Mouse (Mus musculus) C2C12 (cell line): ENCODE results near the gene Defb47. TPM values are rescaled to one million over a fixed set of nuclear protein-coding genes. Genes with fewer than 3 reads are reported as not detected.

Experiments used
- H3K27me3 ChIP-seq: one replicate; pipeline ENCODE4 v1.6.1; 2011; ENCODE audit not compliant: control insufficient read depth, insufficient read depth, insufficient read length
- H3K36me3 ChIP-seq: one replicate; pipeline ENCODE4 v1.6.1; 2011; ENCODE audit not compliant: control insufficient read depth, insufficient read depth
- H3K4me3 ChIP-seq: one replicate; pipeline ENCODE4 v1.5.1; 2011; ENCODE audit warnings: mild to moderate bottlenecking, control low read depth; ENCODE audit not compliant: poor library complexity, insufficient read depth, severe bottlenecking
- H3K79me2 ChIP-seq: one replicate; pipeline ENCODE4 v1.6.1; 2011; ENCODE audit not compliant: control insufficient read depth, insufficient read depth
- H3K79me3 ChIP-seq: one replicate; pipeline ENCODE4 v1.6.1; 2011; ENCODE audit warnings: low read depth, control low read depth
- H3ac ChIP-seq: one replicate; pipeline ENCODE3; 2011; ENCODE audit warnings: low read depth; ENCODE audit not compliant: control insufficient read depth, insufficient read length
- CTCF ChIP-seq: IDR thresholded peaks from one replicate; pipeline ENCODE4 v1.5.1; 2011; ENCODE audit not compliant: control insufficient read depth, insufficient read depth, insufficient read length
- MAX ChIP-seq: IDR thresholded peaks from one replicate; pipeline ENCODE4 v1.6.1; 2011; ENCODE audit warnings: mild to moderate bottlenecking, control low read depth
- MYOD1 ChIP-seq: IDR thresholded peaks from one replicate; pipeline ENCODE4 v1.6.1; 2011; ENCODE audit warnings: low read depth; ENCODE audit not compliant: control insufficient read depth, insufficient read length
- MYOG ChIP-seq: IDR thresholded peaks from one replicate; pipeline ENCODE4 v1.6.1; 2011; ENCODE audit not compliant: control insufficient read depth, insufficient read length; ENCODE audit errors: extremely low read depth
- polyA plus RNA-seq: library from polyadenylated mRNA; unstranded; fragments of >200 nt; fragmentation: generic; extraction: Trizol; gene quantifications from one replicate; pipeline ENCODE4 v1.2.1, GENCODE M21; 2012; ENCODE audit warnings: missing spikeins

Defb47 gene
- polyA plus RNA-seq, 1 experiment = 1.1 TPM

DNA sequence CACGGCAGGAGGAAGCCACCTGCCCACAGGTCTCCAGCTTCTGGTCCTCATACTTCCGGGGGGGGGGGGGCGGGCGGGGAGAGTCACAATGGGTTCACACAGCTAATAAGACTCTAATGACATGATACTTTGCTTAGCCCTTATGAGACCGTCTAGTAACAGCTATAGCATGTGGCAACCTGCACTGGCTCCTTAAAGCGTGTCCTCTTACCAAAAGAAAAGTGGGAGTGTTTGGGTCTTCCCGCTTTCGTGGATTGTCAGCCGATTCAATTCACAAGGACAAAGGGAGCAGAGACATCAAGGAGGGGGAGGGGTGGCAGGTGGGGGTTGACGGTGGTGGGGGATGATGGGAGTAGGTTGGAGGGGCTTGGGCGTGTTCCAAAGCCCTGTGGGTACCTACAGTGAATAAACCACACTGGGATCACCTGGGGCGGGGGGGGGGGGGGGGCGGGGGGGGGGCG, 52.1 kb downstream of the Defb47 start, which contains the start of gene Defb30:
Gene Defb30, minus strand, starts transcription at position 51 of the 461 bp plus-strand sequence.
- H3K79me3 ChIP-seq = no peaks in the 10 kb centered on the region
- no peaks in the 10 kb centered on the region for H3K27me3 ChIP-seq
- no peaks in the 10 kb centered on the region for H3K79me2 ChIP-seq
- H3ac ChIP-seq = no peak within 1 kb of the TSS
- H3K36me3 ChIP-seq = no peaks in the 10 kb centered on the region
- H3K4me3 ChIP-seq = no peak within 1 kb of the TSS
- TF ChIP-seq CTCF = no peak
- TF ChIP-seq MAX = no peak
- no peak for TF ChIP-seq MYOG
- no peak for TF ChIP-seq MYOD1

Other genes starting within 250 kb of the Defb47 start
- gene Ints6, start 236.9 kb upstream of the Defb47 start, polyA plus RNA-seq = 6.7 TPM
- 4.8 TPM for gene Wdfy2, start 160.4 kb upstream of the Defb47 start, polyA plus RNA-seq
- gene Defb48, start 13.6 kb upstream of the Defb47 start, polyA plus RNA-seq = not detected
- not detected for gene Defb43, start 13.7 kb downstream of the Defb47 start, polyA plus RNA-seq
- 2.8 TPM for gene Defb42, start 48.9 kb downstream of the Defb47 start, polyA plus RNA-seq
- gene Defb30, start 51.9 kb downstream of the Defb47 start, polyA plus RNA-seq = not detected